Mouse (Mus musculus): Measurements from ENCODE around the gene 4632433K11Rik. TPM values are rescaled to one million over a fixed set of nuclear protein-coding genes. Genes with fewer than 3 reads are reported as not detected.

Gene 4632433K11Rik
- polyA plus RNA-seq, 1 experiment from 2014 or later, result 0.13 TPM

DNA sequence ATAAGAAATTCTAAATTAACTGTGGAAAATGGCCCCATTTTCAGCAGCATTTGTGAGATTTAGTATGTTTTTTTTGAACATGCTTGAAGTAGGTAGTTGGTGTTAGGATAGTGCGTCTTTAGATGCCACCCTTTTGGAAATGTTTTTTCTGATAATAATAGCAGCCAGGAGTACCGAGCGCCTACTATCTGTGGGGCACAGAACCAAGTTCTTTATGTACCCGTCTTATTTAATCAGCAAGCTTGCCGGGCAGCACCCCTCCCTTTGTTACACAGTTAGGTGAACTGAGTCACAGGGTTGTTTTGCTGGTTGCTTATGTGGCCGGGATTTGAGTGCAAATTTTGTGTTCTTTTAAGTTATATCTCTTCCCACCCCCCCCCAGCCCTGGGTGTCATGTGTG, 47.3 kb downstream of the 4632433K11Rik start:
- H3K4me1 ChIP-seq, result peaks cover 18% of the 10 kb centered on the region
- H3K36me3 ChIP-seq, result peaks cover 58% of the 10 kb centered on the region
- no peak overlapping the region for H3K27ac ChIP-seq
- peak overlapping the region; percentile 96 for H3K9ac ChIP-seq
- peak overlapping the region; percentile 97 for H3K4me3 ChIP-seq
- no peak for ATAC-seq (ENCODE audit: low FRiP score, low read depth)
- WGBS, result 75% methylated on average over 6 of the region's 6 CpGs
- H3K27me3 ChIP-seq, result no peaks in the 10 kb centered on the region
- H3K4me2 ChIP-seq (replicated peaks), result peak overlapping the region; percentile 87
- no peaks in the 10 kb centered on the region for H3K9me3 ChIP-seq

- peak overlapping the region; percentile 97; the same call in 1 of the 2 replicates for H3K4me3 ChIP-seq
- H3K4me1 ChIP-seq, result peaks cover 19% of the 10 kb centered on the region
- 90% methylated on average over 2 of the region's 2 CpGs for WGBS
- H3K27ac ChIP-seq, result no peak overlapping the region
- peak overlapping the region; percentile 87 for H3K4me2 ChIP-seq (replicated peaks)
- no peak for ATAC-seq (ENCODE audit: low FRiP score, low read depth)
- H3K27me3 ChIP-seq, result no peaks in the 10 kb centered on the region
- no peak overlapping the region for H3K9ac ChIP-seq
- H3K9me3 ChIP-seq, result no peaks in the 10 kb centered on the region
- H3K36me3 ChIP-seq, result peaks cover 54% of the 10 kb centered on the region
Measured at GRCm38 (mm10) chr7:5081939-5082338, 48.0 kb downstream of the 4632433K11Rik start.

GRCm38 (mm10) chr7:5083325-5084105, 49.6 kb downstream of the 4632433K11Rik start:
- H3K4me2 ChIP-seq (replicated peaks), result no peak overlapping the region
- H3K4me1 ChIP-seq, result peaks cover 19% of the 10 kb centered on the region
- no peaks in the 10 kb centered on the region for H3K27me3 ChIP-seq
- H3K36me3 ChIP-seq, result peaks cover 54% of the 10 kb centered on the region
- H3K4me3 ChIP-seq, result no peak overlapping the region
- H3K27ac ChIP-seq, result no peak overlapping the region
- ATAC-seq (ENCODE audit: low FRiP score, low read depth), result no peak
- 0 out of 2 replicates have a peak overlapping the region, but pooled peaks have one; percentile 8 for H3K9ac ChIP-seq
- 92% methylated on average over 18 of the region's 18 CpGs for whole genome bisulfite sequencing
- no peaks in the 10 kb centered on the region for H3K9me3 ChIP-seq

Other genes with a start within 250 kb of the 4632433K11Rik start
- 7.3 and 7.9 TPM in 2 replicates for gene Tmem238, start 244.5 kb upstream of the 4632433K11Rik start, polyA plus RNA-seq (2015; fragmentation: Nextera tagmentation; extraction: Ambion mirVana)
- 290 and 292 TPM in 2 replicates for gene Rpl28, start 241.2 kb upstream of the 4632433K11Rik start, polyA plus RNA-seq (2015; fragmentation: Nextera tagmentation; extraction: Ambion mirVana)
- gene Ube2s, start 221.5 kb upstream of the 4632433K11Rik start, polyA plus RNA-seq (2015; fragmentation: Nextera tagmentation; extraction: Ambion mirVana), result 328 and 349 TPM in 2 replicates
- 0.17 and 0.33 TPM in 2 replicates for gene Shisa7, start 189.4 kb upstream of the 4632433K11Rik start, polyA plus RNA-seq (2015; fragmentation: Nextera tagmentation; extraction: Ambion mirVana)
- gene Isoc2b, start 163.9 kb upstream of the 4632433K11Rik start, polyA plus RNA-seq (2015; fragmentation: Nextera tagmentation; extraction: Ambion mirVana), result 5.6 and 6.4 TPM in 2 replicates
- gene Isoc2a, start 157.0 kb upstream of the 4632433K11Rik start, polyA plus RNA-seq (2015; fragmentation: Nextera tagmentation; extraction: Ambion mirVana), result 1.2 and 1.3 TPM in 2 replicates
- not detected in 2 replicates for gene Gm36210, start 127.6 kb upstream of the 4632433K11Rik start, polyA plus RNA-seq (2015; fragmentation: Nextera tagmentation; extraction: Ambion mirVana)
- 4.2 and 4.3 TPM in 2 replicates for gene Zfp628, start 118.9 kb upstream of the 4632433K11Rik start, polyA plus RNA-seq (2015; fragmentation: Nextera tagmentation; extraction: Ambion mirVana)
- 3.1 and 3.3 TPM in 2 replicates for gene Nat14, start 112.1 kb upstream of the 4632433K11Rik start, polyA plus RNA-seq (2015; fragmentation: Nextera tagmentation; extraction: Ambion mirVana)
- 6.4 and 8.1 TPM in 2 replicates for gene Ssc5d, start 108.3 kb upstream of the 4632433K11Rik start, polyA plus RNA-seq (2015; fragmentation: Nextera tagmentation; extraction: Ambion mirVana)
- 0.38 and 0.92 TPM in 2 replicates for gene Sbk2, start 69.7 kb upstream of the 4632433K11Rik start, polyA plus RNA-seq (2015; fragmentation: Nextera tagmentation; extraction: Ambion mirVana)
- gene Sbk3, start 63.0 kb upstream of the 4632433K11Rik start, polyA plus RNA-seq (2015; fragmentation: Nextera tagmentation; extraction: Ambion mirVana), result not detected in 2 replicates
- 35.3 and 38.5 TPM in 2 replicates for gene Zfp579, start 38.0 kb upstream of the 4632433K11Rik start, polyA plus RNA-seq (2015; fragmentation: Nextera tagmentation; extraction: Ambion mirVana)
- 9.1 and 10.7 TPM in 2 replicates for gene Zfp524, start 19.7 kb upstream of the 4632433K11Rik start, polyA plus RNA-seq (2015; fragmentation: Nextera tagmentation; extraction: Ambion mirVana)
- 44.7 and 48.6 TPM in 2 replicates for gene Fiz1, start 19.4 kb upstream of the 4632433K11Rik start, polyA plus RNA-seq (2015; fragmentation: Nextera tagmentation; extraction: Ambion mirVana)
- gene Gm44973, start 18.6 kb upstream of the 4632433K11Rik start, polyA plus RNA-seq (2015; fragmentation: Nextera tagmentation; extraction: Ambion mirVana), result 0.42 and 2.1 TPM in 2 replicates
- 6.0 and 8.1 TPM in 2 replicates for gene Zfp865, start 13.7 kb upstream of the 4632433K11Rik start, polyA plus RNA-seq (2015; fragmentation: Nextera tagmentation; extraction: Ambion mirVana)
- 44.9 and 47.8 TPM in 2 replicates for gene Ccdc106, start 13.6 kb upstream of the 4632433K11Rik start, polyA plus RNA-seq (2015; fragmentation: Nextera tagmentation; extraction: Ambion mirVana)
- 7.0 and 7.8 TPM in 2 replicates for gene Zfp784, start 4.3 kb downstream of the 4632433K11Rik start, polyA plus RNA-seq (2015; fragmentation: Nextera tagmentation; extraction: Ambion mirVana)
- 42.1 and 42.8 TPM in 2 replicates for gene Zfp580, start 17.4 kb downstream of the 4632433K11Rik start, polyA plus RNA-seq (2015; fragmentation: Nextera tagmentation; extraction: Ambion mirVana)
- 152 and 153 TPM in 2 replicates for gene U2af2, start 28.0 kb downstream of the 4632433K11Rik start, polyA plus RNA-seq (2015; fragmentation: Nextera tagmentation; extraction: Ambion mirVana)
- 62.2 and 64.6 TPM in 2 replicates for gene Epn1, start 46.1 kb downstream of the 4632433K11Rik start, polyA plus RNA-seq (2015; fragmentation: Nextera tagmentation; extraction: Ambion mirVana)
- gene Rfpl4, start 82.8 kb downstream of the 4632433K11Rik start, polyA plus RNA-seq (2015; fragmentation: Nextera tagmentation; extraction: Ambion mirVana), result not detected in 2 replicates
- gene Rasl2-9, start 91.8 kb downstream of the 4632433K11Rik start, polyA plus RNA-seq (2015; fragmentation: Nextera tagmentation; extraction: Ambion mirVana), result 0.26 and 0.31 TPM in 2 replicates
- not detected in 2 replicates for gene Vmn1r55, start 115.6 kb downstream of the 4632433K11Rik start, polyA plus RNA-seq (2015; fragmentation: Nextera tagmentation; extraction: Ambion mirVana)
- not detected in 2 replicates for gene Vmn1r56, start 162.6 kb downstream of the 4632433K11Rik start, polyA plus RNA-seq (2015; fragmentation: Nextera tagmentation; extraction: Ambion mirVana)
- not detected in 2 replicates for gene Vmn1r57, start 184.4 kb downstream of the 4632433K11Rik start, polyA plus RNA-seq (2015; fragmentation: Nextera tagmentation; extraction: Ambion mirVana)